Mouse (Mus musculus) brain, embryonic 14.5 days (tissue): Measurements from ENCODE around the gene Stam2.

Experiments
- CTCF ChIP-seq: fragments of 200-500 bp; IDR thresholded peaks from 2 replicates; pipeline ENCODE4 v1.5.1; 2012; ENCODE audit warnings: inconsistent platforms, mild to moderate bottlenecking, moderate library complexity, borderline replicate concordance; ENCODE audit not compliant: insufficient read depth, insufficient read length; ENCODE audit errors: extremely low read depth
- POLR2A ChIP-seq: fragments of 200-500 bp; IDR thresholded peaks from 2 replicates; pipeline ENCODE4 v1.6.1; 2012; ENCODE audit warnings: mild to moderate bottlenecking, inconsistent platforms, borderline replicate concordance; ENCODE audit not compliant: poor library complexity, insufficient read depth, insufficient read length, severe bottlenecking; ENCODE audit errors: extremely low read depth

GRCm38 (mm10) chr2:52774373-52774772, 32.3 kb upstream of the Stam2 start:
- TF ChIP-seq CTCF (no peak), POLR2A (no peak)
